Mouse (Mus musculus) heart, embryonic 12.5 days (tissue): ENCODE measurements around the gene Olfr584. TPM values are rescaled to one million over a fixed set of nuclear protein-coding genes. Genes with fewer than 3 reads are reported as not detected.

ENCODE experiments used
- ATAC-seq: fragments of 200-750 bp; cut with Nextera tagmentation; 2 replicates; pipeline ENCODE4 v1.8.0; 2017; ENCODE audit warnings: moderate TSS enrichment, moderate library complexity; ENCODE audit not compliant: insufficient number of reproducible peaks, low FRiP score
- H3K27ac ChIP-seq: fragments of 300-500 bp; sonication (generic); 2 replicates; pipeline ENCODE4 v1.5.1; 2016; ENCODE audit warnings: mild to moderate bottlenecking, moderate library complexity; ENCODE audit not compliant: poor library complexity, severe bottlenecking
- H3K27me3 ChIP-seq: fragments of 300-500 bp; sonication (generic); replicated peaks from 2 replicates; pipeline ENCODE4 v1.6.1; 2016; ENCODE audit warnings: mild to moderate bottlenecking, moderate library complexity
- H3K36me3 ChIP-seq: fragments of 300-500 bp; sonication (generic); 2 replicates; pipeline ENCODE4 v1.6.1; 2016; ENCODE audit warnings: mild to moderate bottlenecking, moderate library complexity
- H3K4me1 ChIP-seq: fragments of 300-500 bp; sonication (generic); replicated peaks from 2 replicates; pipeline ENCODE4 v1.6.1; 2016; ENCODE audit warnings: mild to moderate bottlenecking
- H3K4me2 ChIP-seq: fragments of 300-500 bp; sonication (generic); 2 replicates; pipeline ENCODE4 v1.6.1; 2016; ENCODE audit warnings: mild to moderate bottlenecking, moderate library complexity
- H3K4me3 ChIP-seq: fragments of 300-500 bp; sonication (generic); 2 replicates; pipeline ENCODE4 v1.5.1; 2016; ENCODE audit warnings: mild to moderate bottlenecking
- H3K9ac ChIP-seq: fragments of 300-500 bp; sonication (generic); 2 replicates; pipeline ENCODE4 v1.6.1; 2016; ENCODE audit warnings: mild to moderate bottlenecking, moderate library complexity
- H3K9me3 ChIP-seq: fragments of 300-500 bp; sonication (generic); replicated peaks from 2 replicates; pipeline ENCODE4 v1.6.1; 2016; ENCODE audit warnings: mild to moderate bottlenecking, moderate library complexity
- WGBS: fragments of 180-500 bp; shearing (Covaris S2); methylation state at CpG from one replicate; pipeline ENCODE4 v1.1.7; 2016; 5-methylcytosine and 5-hydroxymethylcytosine counted together
- polyA plus RNA-seq: library from polyadenylated mRNA; unstranded; fragments of >200 nt; fragmentation: Nextera tagmentation; extraction: Ambion mirVana; gene quantifications from 2 replicates; pipeline ENCODE4 v1.2.1, GENCODE M21; 2016

Gene Olfr584
- polyA plus RNA-seq, result not detected in 2 replicates

DNA sequence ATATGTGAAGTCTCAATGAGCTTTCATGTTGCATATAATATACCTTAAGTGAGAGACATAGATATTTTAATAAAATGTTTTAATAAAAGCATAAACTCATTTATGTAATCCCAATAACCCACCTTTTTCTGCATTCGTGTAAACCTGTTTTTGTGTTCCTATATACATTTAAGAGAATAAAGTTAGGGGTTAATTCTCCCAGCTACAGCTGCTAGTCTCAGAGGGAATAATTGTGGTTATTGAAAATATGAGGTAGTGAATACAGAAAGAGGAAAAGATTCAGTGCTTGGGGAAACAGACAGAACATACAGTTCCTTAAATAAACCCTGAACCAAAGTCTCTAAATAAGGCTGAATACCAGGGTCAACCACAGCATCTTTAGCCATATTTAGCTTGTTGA, at the start of gene Olfr584:
TSS of gene Olfr584 (plus strand) at position 301 of the 400 bp plus-strand sequence.
- H3K36me3 ChIP-seq, result no peaks in the 10 kb centered on the region
- no peaks in the 10 kb centered on the region for H3K4me1 ChIP-seq
- no peak within 1 kb of the TSS for H3K27ac ChIP-seq
- 67% methylated on average over 1 of the region's 1 CpGs for WGBS
- H3K9me3 ChIP-seq, result peaks cover 15% of the 10 kb centered on the region
- H3K4me3 ChIP-seq, result no peak within 1 kb of the TSS
- H3K9ac ChIP-seq, result no peak within 1 kb of the TSS
- no peaks in the 10 kb centered on the region for H3K27me3 ChIP-seq
- ATAC-seq, result no peak
- H3K4me2 ChIP-seq, result no peak within 1 kb of the TSS

DNA sequence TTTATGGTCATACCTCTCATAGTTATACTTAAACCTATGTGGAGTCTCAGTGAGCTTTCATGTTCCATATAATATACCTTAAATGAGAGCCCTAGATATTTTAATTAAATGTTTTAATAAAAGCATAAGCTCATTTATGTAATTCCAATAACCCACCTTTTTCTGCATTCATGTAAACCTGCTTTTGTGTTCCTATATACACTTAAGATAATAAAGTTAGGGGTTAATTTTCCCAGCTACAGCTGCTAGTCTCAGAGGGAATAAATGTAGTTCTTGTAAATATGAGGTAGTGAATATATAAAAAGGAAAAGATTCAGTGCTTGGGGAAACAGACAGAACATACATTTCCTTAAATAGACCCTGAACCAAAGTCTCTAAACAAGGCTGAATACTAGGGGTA, 44.0 kb upstream of the Olfr584 start, which contains the start of gene Olfr582:
TSS of gene Olfr582 (plus strand) at position 301 of the 400 bp plus-strand sequence.
- no peak within 1 kb of the TSS for H3K27ac ChIP-seq
- H3K9me3 ChIP-seq, result no peaks in the 10 kb centered on the region
- H3K4me2 ChIP-seq, result no peak within 1 kb of the TSS
- no peaks in the 10 kb centered on the region for H3K27me3 ChIP-seq
- H3K4me1 ChIP-seq, result no peaks in the 10 kb centered on the region
- no peak within 1 kb of the TSS for H3K9ac ChIP-seq
- H3K4me3 ChIP-seq, result no peak within 1 kb of the TSS
- ATAC-seq, result no peak
- H3K36me3 ChIP-seq, result no peaks in the 10 kb centered on the region

DNA sequence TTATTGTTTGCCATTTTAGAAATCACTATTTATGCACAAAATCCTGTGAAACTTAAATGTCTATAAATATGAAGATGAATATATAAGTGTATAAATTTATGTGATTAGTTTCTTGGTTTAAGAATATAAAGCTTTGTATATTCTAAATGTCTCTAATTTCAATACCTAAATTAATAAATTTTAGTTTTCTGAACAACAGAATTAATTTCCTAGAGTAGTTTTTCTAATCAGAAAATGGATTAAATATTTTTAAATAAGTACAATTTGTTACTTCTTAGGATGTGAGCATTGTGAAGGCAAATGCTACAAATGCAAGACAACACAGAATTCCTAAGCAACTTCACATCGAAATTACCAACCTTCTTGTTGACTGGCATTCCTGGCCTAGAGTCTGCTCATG, 30.7 kb upstream of the Olfr584 start, which contains the start of gene Olfr583:
TSS of gene Olfr583 (plus strand) at position 301 of the 400 bp plus-strand sequence.
- no peaks in the 10 kb centered on the region for H3K27me3 ChIP-seq
- no peak within 1 kb of the TSS for H3K4me3 ChIP-seq
- no peaks in the 10 kb centered on the region for H3K9me3 ChIP-seq
- WGBS, result 87% methylated on average over 1 of the region's 1 CpGs
- no peaks in the 10 kb centered on the region for H3K4me1 ChIP-seq
- ATAC-seq, result no peak
- no peak within 1 kb of the TSS for H3K4me2 ChIP-seq
- H3K9ac ChIP-seq, result no peak within 1 kb of the TSS
- H3K36me3 ChIP-seq, result no peaks in the 10 kb centered on the region
- no peak within 1 kb of the TSS for H3K27ac ChIP-seq

DNA sequence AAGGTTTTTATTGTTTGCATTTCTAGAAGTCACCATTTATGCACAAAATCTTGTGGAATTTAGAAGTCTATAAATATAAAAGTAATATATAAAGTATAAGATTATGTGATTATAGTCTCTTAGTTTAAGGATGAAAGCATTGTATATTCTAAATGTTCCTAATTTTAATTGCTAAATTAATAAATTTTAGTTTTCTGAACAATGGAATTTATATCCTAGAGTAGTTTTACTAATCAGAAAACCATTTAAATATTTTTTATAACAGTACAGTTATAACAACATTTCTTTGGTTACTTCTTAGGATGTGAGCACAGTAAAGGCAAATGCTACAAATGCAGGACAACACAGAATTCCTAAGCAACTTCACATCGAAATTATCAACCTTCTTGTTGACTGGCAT, 15.7 kb downstream of the Olfr584 start, which contains the start of gene Olfr585:
TSS of gene Olfr585 (plus strand) at position 301 of the 400 bp plus-strand sequence.
- no peaks in the 10 kb centered on the region for H3K36me3 ChIP-seq
- ATAC-seq, result no peak
- H3K27ac ChIP-seq, result no peak within 1 kb of the TSS
- H3K4me1 ChIP-seq, result no peaks in the 10 kb centered on the region
- no peaks in the 10 kb centered on the region for H3K27me3 ChIP-seq
- no peak within 1 kb of the TSS for H3K9ac ChIP-seq
- no peaks in the 10 kb centered on the region for H3K9me3 ChIP-seq
- H3K4me3 ChIP-seq, result no peak within 1 kb of the TSS
- WGBS, result 72% methylated on average over 1 of the region's 1 CpGs
- H3K4me2 ChIP-seq, result no peak within 1 kb of the TSS

DNA sequence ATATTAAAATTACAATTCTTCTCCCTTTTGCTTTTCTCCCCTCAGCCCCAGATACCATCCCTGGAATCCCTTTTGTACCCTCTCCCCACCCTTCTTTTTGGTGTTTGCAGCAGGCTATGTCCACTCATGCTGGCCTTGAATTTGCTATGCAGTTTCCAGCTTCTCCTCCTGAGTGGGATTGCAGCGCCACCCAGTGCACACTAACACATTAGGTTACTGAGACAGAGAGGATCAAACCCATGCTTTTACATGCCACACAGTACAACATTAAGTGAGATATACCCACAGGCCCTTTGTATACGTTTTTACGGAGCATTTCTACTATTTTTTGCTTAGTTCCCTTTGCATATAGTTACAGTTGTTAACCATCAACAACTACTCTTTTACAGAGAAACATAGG, 37.7 kb downstream of the Olfr584 start:
- ATAC-seq, result no peak
- H3K27me3 ChIP-seq, result no peaks in the 10 kb centered on the region
- WGBS, result 36% methylated on average over 3 of the region's 3 CpGs
- no peaks in the 10 kb centered on the region for H3K9me3 ChIP-seq
- H3K36me3 ChIP-seq, result no peaks in the 10 kb centered on the region
- no peaks in the 10 kb centered on the region for H3K4me1 ChIP-seq
- no peak overlapping the region for H3K4me3 ChIP-seq
- H3K9ac ChIP-seq, result no peak overlapping the region
- no peak overlapping the region for H3K27ac ChIP-seq
- no peak overlapping the region for H3K4me2 ChIP-seq

DNA sequence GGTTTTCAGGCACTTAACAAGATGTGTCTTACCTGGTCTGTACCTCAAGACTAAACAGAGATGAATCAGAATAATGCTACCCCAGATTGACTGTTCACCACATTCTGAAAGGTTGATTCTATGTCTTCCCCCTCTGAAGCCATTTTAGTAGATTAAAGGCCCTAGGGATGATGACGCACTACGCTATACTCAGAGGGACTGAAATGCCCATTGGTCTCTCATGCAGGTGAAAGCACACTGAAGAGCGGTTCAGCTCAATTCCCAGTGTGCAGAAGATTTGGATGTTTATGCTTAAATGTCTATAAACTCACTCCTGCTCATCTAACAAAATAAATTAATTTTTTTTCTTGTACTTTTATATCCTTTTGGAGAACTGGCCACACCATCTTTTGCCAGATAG, 43.9 kb downstream of the Olfr584 start, which contains the start of gene Olfr586:
TSS of gene Olfr586 (minus strand) at position 101 of the 400 bp plus-strand sequence.
- H3K9me3 ChIP-seq, result no peaks in the 10 kb centered on the region
- H3K9ac ChIP-seq, result no peak within 1 kb of the TSS
- no peak within 1 kb of the TSS for H3K27ac ChIP-seq
- H3K4me2 ChIP-seq, result no peak within 1 kb of the TSS
- H3K4me1 ChIP-seq, result no peaks in the 10 kb centered on the region
- H3K36me3 ChIP-seq, result no peaks in the 10 kb centered on the region
- WGBS, result 86% methylated on average over 3 of the region's 3 CpGs
- no peaks in the 10 kb centered on the region for H3K27me3 ChIP-seq
- ATAC-seq, result no peak
- H3K4me3 ChIP-seq, result no peak within 1 kb of the TSS

Other genes with a start within 250 kb of the Olfr584 start
- not detected in 2 replicates for gene Olfr566, start 223.1 kb upstream of the Olfr584 start, polyA plus RNA-seq
- gene Olfr568, start 204.8 kb upstream of the Olfr584 start, polyA plus RNA-seq, result not detected in 2 replicates
- not detected in 2 replicates for gene Olfr569, start 191.0 kb upstream of the Olfr584 start, polyA plus RNA-seq
- not detected in 2 replicates for gene Olfr570, start 187.3 kb upstream of the Olfr584 start, polyA plus RNA-seq
- not detected in 2 replicates for gene Olfr571, start 164.3 kb upstream of the Olfr584 start, polyA plus RNA-seq
- gene Olfr572, start 157.5 kb upstream of the Olfr584 start, polyA plus RNA-seq, result not detected in 2 replicates
- gene Olfr573-ps1, start 139.3 kb upstream of the Olfr584 start, polyA plus RNA-seq, result not detected in 2 replicates
- gene Olfr574, start 133.4 kb upstream of the Olfr584 start, polyA plus RNA-seq, result not detected in 2 replicates
- gene Olfr575, start 123.1 kb upstream of the Olfr584 start, polyA plus RNA-seq, result not detected in 2 replicates
- gene Olfr576, start 119.2 kb upstream of the Olfr584 start, polyA plus RNA-seq, result not detected in 2 replicates
- not detected in 2 replicates for gene Olfr577, start 105.9 kb upstream of the Olfr584 start, polyA plus RNA-seq
- gene Olfr578, start 92.6 kb upstream of the Olfr584 start, polyA plus RNA-seq, result not detected in 2 replicates
- gene Olfr582, start 43.9 kb upstream of the Olfr584 start, polyA plus RNA-seq, result not detected in 2 replicates
- gene Olfr583, start 30.6 kb upstream of the Olfr584 start, polyA plus RNA-seq, result not detected in 2 replicates
- not detected in 2 replicates for gene Olfr585, start 15.8 kb downstream of the Olfr584 start, polyA plus RNA-seq
- not detected in 2 replicates for gene Olfr586, start 43.8 kb downstream of the Olfr584 start, polyA plus RNA-seq
- gene Olfr588-ps1, start 59.0 kb downstream of the Olfr584 start, polyA plus RNA-seq, result not detected in 2 replicates
- not detected in 2 replicates for gene Olfr589, start 74.5 kb downstream of the Olfr584 start, polyA plus RNA-seq
- not detected in 2 replicates for gene Olfr591, start 96.5 kb downstream of the Olfr584 start, polyA plus RNA-seq
- not detected in 2 replicates for gene Olfr592, start 102.9 kb downstream of the Olfr584 start, polyA plus RNA-seq
- not detected in 2 replicates for gene Olfr593, start 130.0 kb downstream of the Olfr584 start, polyA plus RNA-seq
- gene Olfr594, start 135.1 kb downstream of the Olfr584 start, polyA plus RNA-seq, result not detected in 2 replicates
- not detected in 2 replicates for gene Usp17ld, start 170.6 kb downstream of the Olfr584 start, polyA plus RNA-seq
- not detected in 2 replicates for gene Olfr596, start 223.8 kb downstream of the Olfr584 start, polyA plus RNA-seq
- gene Olfr597, start 234.4 kb downstream of the Olfr584 start, polyA plus RNA-seq, result not detected in 2 replicates
- not detected in 2 replicates for gene Olfr598, start 241.7 kb downstream of the Olfr584 start, polyA plus RNA-seq